Mouse (Mus musculus) activated CD4-positive, CD25-positive, alpha-beta regulatory T cell, adult 9 weeks (primary cell): ENCODE data around the gene Gm45015. TPM values are rescaled to one million over a fixed set of nuclear protein-coding genes. Genes with fewer than 3 reads are reported as not detected.

Experiments used
- polyA plus RNA-seq: library from polyadenylated mRNA; unstranded; fragments of 100-300 nt; shearing (Covaris generic); gene quantifications from one replicate; pipeline ENCODE4 v1.2.1, GENCODE M21; 2017

Gm45015 gene
- not detected for polyA plus RNA-seq

DNA sequence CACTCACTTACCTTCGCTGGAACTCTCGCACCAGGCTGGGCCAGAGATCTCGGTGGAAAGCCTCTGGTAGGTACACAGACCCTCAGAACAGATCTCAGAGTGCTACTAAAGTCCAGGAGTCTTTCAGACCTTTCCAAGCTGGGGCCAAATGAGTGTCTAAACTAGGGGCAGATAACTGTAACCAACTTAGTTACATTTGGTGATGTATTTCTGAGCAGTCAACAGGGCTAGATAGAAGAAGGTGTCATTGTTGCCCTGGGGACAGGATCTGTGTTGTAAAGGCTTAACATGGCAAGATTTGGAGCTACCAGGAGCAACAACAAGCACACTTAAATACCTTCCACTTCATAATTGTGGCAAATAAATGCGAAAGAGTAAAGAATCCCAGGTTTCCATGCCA is at the start of gene Gm45015:
Gene Gm45015, minus strand, starts transcription at position 101 of the 400 bp plus-strand sequence.

DNA sequence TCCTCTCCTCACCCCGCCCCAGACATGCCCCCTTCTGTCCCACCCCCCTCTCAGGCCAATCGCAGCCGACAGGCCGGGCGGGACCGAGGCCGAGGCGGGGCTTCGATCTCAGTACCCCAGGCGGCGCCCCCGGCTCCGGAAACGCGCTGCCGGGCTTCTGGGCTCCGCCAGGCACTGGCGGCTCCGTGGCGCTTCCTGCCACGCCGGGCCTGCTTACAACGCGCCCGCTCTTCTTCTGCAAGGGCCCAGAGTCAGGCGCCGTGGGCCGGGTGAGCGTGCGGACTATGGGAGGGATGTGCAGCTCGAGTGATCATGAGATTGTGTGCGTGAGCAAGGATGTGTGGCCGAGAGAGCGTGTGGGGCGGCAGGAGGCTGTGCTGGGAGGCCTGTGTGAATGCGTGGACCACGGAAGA is 5.8 kb upstream of the Gm45015 start, which contains the start of gene Zfp275:
Gene Zfp275, plus strand, starts transcription at position 139 of the 413 bp plus-strand sequence.

DNA sequence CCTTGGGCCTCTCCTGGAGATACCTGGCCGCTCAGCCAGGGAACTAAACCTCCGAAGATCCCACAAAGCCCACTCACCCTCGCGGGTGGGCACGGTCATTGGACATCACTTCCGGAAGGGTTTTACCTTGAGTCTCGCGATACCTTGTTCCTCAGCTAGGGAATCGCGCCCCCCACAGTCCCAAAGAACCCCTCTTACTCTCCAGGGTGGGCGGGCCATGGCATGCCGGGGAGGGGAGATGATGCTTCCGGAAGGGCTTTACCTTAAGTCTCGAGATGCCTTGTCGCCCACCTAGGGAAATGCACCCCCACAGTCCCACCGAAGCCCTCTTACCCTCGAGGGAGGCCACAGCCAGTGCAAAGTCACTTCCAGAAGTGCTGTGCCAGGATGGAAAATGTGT is 43.8 kb downstream of the Gm45015 start, which contains the start of the genes Xlr5a and Xlr5c:
Gene Xlr5a, minus strand, starts transcription at position 101 of the 400 bp plus-strand sequence.
Gene Xlr5c, minus strand, starts transcription at position 101 of the 400 bp plus-strand sequence.

Other genes with a start within 250 kb of the Gm45015 start
- gene Xlr3a, start 239.7 kb downstream of the Gm45015 start, polyA plus RNA-seq = 1.6 TPM
- gene Gm14685, start 219.8 kb downstream of the Gm45015 start, polyA plus RNA-seq = not detected
- not detected for gene Xlr5b, start 188.0 kb downstream of the Gm45015 start, polyA plus RNA-seq
- not detected for gene DXBay18, start 187.4 kb downstream of the Gm45015 start, polyA plus RNA-seq
- gene Spin2d, start 159.9 kb downstream of the Gm45015 start, polyA plus RNA-seq = not detected
- gene Xlr3b, start 144.6 kb downstream of the Gm45015 start, polyA plus RNA-seq = 14.3 TPM
- 134 TPM for gene Xlr4b, start 122.5 kb downstream of the Gm45015 start, polyA plus RNA-seq
- 2.0 TPM for gene F8a, start 108.5 kb downstream of the Gm45015 start, polyA plus RNA-seq
- gene Xlr4c, start 93.7 kb downstream of the Gm45015 start, polyA plus RNA-seq = 86.1 TPM
- not detected for gene Xlr3c, start 71.5 kb downstream of the Gm45015 start, polyA plus RNA-seq
- gene Xlr5a, start 43.9 kb downstream of the Gm45015 start, polyA plus RNA-seq = not detected
- not detected for gene Xlr5c, start 43.9 kb downstream of the Gm45015 start, polyA plus RNA-seq
- 26.3 TPM for gene Zfp275, start 5.8 kb upstream of the Gm45015 start, polyA plus RNA-seq
- gene Gm18336, start 61.9 kb upstream of the Gm45015 start, polyA plus RNA-seq = not detected
- 0.15 TPM for gene Zfp92, start 74.3 kb upstream of the Gm45015 start, polyA plus RNA-seq
- gene Trex2, start 98.5 kb upstream of the Gm45015 start, polyA plus RNA-seq = not detected
- 28.5 TPM for gene Haus7, start 122.2 kb upstream of the Gm45015 start, polyA plus RNA-seq
- gene Bgn, start 146.8 kb upstream of the Gm45015 start, polyA plus RNA-seq = 0.22 TPM
- gene Atp2b3, start 166.2 kb upstream of the Gm45015 start, polyA plus RNA-seq = not detected